Mouse (Mus musculus) gastrocnemius, postnatal 25 days (tissue): ENCODE data around the gene Fam110a. TPM values are rescaled to one million over a fixed set of nuclear protein-coding genes. Genes with fewer than 3 reads are reported as not detected.
"Not testable (repeated sequence)": the region's sequence is repeated elsewhere in the genome, so short reads cannot be mapped to it uniquely, and the experiment has no call there.

Experiments used
- DNase-seq: peaks from one replicate; pipeline ENCODE4 v3.0.0; 2022
- total RNA-seq, 2 experiments: library from RNA; stranded (reverse); gene quantifications; 1 replicate in 1 of 2; 2 replicates in 1 of 2; pipeline ENCODE4 v1.2.3; 2021

The Fam110a gene
- total RNA-seq, 2 experiments from 2014 or later = 2.2 to 2.9 TPM

GRCm38 (mm10) chr2:151997190-151997575, 17.2 kb upstream of the Fam110a start:
- DNase-seq = not testable (repeated sequence)

DNA sequence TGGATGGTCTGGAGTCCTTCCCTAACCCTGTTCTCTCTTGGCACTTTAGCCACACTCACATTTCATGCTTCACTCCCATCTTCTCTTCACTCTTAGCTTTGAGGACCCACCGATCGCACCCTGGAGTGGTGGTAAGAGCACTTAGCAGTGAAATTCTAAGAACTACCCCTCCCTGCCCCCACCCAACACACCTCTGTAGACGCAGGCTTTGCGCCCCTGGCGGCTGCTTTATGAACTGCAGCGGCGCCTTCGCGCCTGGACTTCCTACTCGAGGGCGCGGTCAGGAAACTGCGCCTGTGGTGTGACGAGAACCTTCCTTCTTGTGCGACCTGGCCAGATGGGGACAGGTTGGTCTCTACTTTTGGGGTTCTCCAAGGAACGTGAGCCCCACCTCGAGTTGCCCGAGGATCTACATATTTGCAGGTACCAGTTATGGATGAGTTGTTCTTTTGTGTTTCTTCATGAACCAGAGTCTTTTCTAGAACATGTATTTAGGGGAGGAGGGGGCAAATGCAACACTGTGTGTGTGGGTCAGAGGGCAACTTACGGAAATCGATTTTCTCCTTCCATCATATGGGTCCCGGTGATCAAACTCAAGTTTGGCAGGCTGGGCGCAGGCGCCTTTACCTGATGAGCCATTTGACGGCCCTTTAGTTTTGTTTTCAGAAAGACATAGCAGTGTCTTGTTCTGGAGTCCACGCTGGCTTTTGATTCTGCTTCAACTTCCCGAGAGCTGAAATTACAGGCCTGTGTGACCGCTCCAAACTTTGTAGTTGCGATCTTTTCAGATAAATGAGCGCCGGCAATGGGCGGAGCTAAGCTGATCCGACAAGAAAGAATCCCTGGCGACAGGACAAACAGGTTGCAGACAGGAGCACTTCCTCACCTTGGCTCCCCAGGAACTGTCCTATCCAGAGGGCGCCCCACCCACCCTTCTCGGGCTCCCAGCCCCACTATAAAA, 16.5 kb upstream of the Fam110a start, which contains the start of gene Slc52a3:
Gene Slc52a3, plus strand, starts transcription at position 283 of the 961 bp plus-strand sequence.
- peak; percentile 70 for DNase-seq

GRCm38 (mm10) chr2:151994350-151995122, 14.5 kb upstream of the Fam110a start:
- DNase-seq = peak; percentile 53

DNA sequence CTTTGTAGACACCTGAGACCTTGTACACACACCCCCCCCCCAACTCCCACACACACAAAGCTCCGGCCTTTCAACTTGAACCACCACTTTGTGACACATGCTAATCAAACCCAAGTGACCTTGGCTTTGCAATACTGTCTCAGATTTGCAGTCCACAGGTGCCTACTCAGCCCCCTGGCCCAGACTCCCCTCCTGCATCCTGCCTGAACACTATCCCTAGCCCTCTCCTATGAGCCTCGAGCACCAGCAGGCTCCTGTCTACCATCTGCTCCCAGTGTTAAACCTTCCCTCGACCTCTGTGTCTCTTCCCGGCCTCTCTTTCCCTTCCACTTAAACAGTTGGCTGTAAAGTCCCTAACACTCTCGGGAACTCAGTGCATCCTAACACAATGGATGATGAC, 11.4 kb upstream of the Fam110a start:
- no peak for DNase-seq

- DNase-seq = no peak
Measured at GRCm38 (mm10) chr2:151990985-151991394, 11.0 kb upstream of the Fam110a start.

- DNase-seq = no peak
Measured at GRCm38 (mm10) chr2:151988978-151989377, 9.0 kb upstream of the Fam110a start.

- DNase-seq = no peak
Measured at GRCm38 (mm10) chr2:151986958-151987357, 6.9 kb upstream of the Fam110a start.

DNA sequence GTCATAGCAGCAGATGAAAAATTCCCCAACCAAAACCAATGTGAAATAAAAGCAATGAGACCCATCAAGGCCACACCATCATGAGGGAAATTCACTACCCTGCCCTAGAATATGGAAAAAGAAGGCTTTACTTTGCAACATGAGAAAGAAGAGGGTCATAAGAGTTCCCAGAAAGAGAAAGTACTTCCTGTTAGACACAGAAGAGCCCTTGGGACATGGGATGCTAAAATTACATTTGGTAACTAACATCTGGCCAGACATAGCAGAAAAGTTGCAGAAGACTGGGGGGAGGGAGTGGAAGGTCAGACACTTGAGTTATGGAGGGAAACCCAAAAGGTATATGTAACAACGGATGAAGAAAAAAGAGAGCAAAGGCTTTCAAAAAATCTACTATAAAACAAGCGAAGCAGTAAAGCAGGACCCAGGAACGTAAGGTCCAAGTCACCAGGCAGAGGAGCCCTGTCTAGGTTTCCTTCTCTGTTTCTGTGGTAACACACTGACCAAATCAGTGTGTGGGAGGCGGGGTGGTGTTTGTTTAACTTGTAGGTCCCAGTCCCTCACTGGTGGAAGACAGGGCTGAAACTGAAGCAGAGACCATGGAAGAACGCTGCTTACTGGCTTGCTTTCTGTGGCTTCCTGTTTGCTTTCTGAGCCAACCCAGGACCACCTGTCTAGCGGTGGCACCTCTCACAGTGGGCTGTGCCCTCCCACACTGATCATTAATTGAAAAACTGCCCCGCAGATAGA, 5.6 kb upstream of the Fam110a start:
- no peak for DNase-seq

DNA sequence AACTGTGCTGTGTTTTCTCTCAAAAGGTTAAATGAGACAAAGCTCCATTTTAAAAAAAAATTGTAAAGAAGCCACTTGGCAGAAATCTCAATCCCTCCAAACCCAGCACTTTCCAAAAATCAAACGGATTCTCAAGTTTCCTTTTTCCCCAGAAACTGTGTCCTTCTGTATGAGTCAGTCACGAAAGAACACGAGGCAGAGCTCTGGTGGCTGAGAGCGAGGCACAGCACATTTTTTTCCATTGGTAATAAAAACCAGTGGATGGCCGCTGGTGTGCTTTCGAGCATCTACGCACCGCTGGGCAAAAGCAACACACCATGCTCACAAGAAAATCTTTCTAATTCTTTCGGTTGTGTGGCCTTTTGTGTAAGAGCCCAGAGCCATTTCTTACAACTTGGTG, 4.0 kb upstream of the Fam110a start:
- no peak for DNase-seq

DNA sequence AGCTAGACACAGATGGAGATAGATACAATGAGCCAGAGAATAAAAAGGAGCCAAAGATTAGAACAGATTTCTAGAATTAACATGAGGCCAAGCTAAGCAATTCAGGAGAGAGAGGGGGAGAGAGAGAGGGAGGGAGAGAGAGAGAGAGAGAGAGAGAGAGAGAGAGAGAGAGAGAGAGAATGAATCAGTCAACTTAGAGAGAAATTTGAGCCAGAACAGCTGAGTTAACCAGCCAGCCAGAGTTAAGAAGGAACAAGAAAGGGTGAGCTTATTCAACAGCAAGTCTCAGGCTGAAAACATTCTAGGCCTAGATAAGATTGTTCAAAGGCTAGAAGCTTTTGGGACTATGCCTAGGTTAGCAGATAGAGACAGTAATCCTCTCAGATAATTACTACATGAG, 2.5 kb upstream of the Fam110a start:
- DNase-seq = no peak

DNA sequence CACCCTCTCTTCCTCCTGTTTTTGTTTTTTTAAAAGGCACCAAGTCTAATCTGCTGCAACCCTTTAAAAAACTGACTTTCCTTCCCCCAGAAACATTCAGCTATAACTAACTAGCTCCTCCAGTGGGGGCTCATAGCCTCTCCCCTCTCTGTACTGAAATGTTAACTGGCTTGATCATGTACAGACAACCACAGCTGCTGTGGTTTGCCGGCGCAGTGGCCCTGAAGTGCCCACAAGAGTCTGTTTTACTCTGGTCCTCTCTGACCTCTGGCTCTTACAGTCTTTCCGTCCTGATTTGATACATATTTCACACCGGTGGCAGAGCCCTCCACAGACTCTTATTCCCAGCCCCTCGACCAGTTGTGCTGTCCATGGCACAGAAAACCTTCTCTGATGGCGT, 1.2 kb upstream of the Fam110a start:
- DNase-seq = no peak

- DNase-seq = no peak
Measured at GRCm38 (mm10) chr2:151980355-151980693, 305 bp upstream of the Fam110a start.

GRCm38 (mm10) chr2:151978494-151978893, 1.5 kb downstream of the Fam110a start:
- DNase-seq = no peak

DNA sequence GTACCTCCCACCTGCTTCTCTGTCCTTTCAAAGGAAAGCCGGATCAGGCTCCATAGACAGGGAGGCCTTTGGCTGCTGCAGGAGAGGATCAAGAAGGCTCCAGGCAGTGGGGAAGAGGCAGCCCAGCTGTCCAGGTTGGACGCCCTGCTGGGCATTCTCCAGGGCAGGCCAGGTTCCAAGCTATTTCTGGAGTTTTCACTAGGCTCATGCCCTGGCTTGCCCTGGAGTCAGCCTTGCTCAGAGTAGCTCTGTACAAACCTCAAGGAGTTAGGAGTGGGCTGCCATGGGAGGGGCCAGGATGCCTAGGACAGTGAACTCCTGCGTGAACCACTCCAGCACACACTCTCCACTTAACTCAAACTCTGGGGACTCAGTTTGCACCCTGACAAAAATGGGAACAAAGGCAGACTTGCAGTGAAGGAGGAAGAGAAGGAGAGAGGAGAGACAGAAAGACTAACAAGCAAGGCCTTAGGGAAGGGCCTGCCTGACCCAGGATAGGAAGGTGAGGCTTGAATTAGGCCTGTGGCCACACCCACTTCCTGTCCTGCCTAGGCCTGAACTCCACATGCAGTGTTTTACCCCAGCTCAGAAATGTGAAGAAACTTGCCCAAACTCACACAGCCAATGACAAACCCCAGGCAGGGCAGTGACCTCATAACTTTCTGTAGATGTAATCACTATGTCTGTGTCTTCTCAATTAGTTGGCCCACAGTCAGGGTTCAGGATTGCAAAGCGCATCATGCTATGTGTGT, 2.2 kb downstream of the Fam110a start:
- peak; percentile 80 for DNase-seq

- DNase-seq = no peak
Measured at GRCm38 (mm10) chr2:151976067-151976466, 4.0 kb downstream of the Fam110a start.

DNA sequence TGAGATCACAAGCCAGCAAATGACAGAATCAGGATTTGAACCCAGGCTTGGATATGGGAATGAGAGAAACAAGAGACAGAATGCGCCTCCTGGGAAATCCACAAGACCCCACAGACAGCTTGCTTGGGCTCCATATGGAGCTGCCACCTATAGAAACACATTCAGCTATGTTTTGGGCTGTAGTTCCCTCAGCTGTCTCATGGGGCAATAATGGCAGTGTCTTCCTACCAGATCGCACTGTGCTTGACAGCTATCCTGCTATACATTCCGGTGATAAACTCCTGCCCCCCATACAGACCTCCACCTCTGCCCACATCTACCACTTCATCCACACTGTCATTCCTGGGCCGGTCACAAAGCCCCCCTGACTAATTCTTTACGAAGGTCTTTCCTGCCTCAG, 4.7 kb downstream of the Fam110a start:
- no peak for DNase-seq

GRCm38 (mm10) chr2:151973595-151974562, 6.1 kb downstream of the Fam110a start:
- no peak for DNase-seq

DNA sequence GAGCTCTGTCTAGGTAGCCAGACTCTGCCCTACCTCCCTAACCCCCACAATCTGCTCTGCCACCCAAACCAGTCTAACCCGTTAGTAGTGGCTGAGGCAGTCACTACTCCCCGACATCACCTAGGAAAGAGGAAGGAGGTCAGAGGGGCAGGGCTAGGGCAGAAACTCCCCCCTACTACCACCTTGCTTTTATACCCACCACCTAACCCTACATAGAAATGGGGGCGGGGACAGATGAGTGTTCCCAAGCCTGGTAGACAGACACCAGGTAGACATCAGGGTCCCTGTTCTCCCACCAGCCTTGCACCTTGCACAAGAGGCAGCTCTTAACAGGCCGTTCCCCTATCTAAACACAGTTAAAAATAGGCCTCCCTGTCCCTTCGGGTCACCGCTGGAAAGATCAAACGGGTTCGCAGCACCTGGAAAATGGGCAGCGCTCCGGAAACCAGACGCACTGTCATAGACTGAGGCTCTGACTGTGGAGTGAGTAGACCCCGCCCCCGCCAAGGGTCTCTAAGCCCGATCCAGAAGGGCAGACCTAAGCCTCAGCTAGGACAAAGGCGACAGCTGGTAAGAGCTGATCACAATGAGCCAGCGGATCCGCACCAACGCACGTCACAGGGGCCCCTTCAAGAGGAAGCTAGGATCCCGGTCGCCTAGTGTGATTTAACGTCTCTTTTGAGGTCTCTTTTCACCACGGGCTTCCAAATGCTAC, 7.0 kb downstream of the Fam110a start:
- no peak for DNase-seq

GRCm38 (mm10) chr2:151971748-151972147, 8.3 kb downstream of the Fam110a start:
- DNase-seq = no peak
